Mouse (Mus musculus) lung, embryonic 14.5 days (tissue): ENCODE results near the gene Wwox. TPM values are rescaled to one million over a fixed set of nuclear protein-coding genes. Genes with fewer than 3 reads are reported as not detected.
A peak's percentile ranks its signal among the peaks of the same experiment; 100 is the strongest.

Experiments used
- ATAC-seq: fragments of 200-750 bp; cut with Nextera tagmentation; 2 replicates; pipeline ENCODE4 v1.8.0; 2017; ENCODE audit warnings: mild to moderate bottlenecking, moderate TSS enrichment, moderate library complexity; ENCODE audit not compliant: insufficient read depth
- DNase-seq: peaks from one replicate; pipeline ENCODE4 v3.0.0-alpha.2; 2015
- H3K27ac ChIP-seq: fragments of 300-500 bp; sonication (generic); 2 replicates; pipeline ENCODE4 v1.5.1; 2014; ENCODE audit warnings: low read depth, mild to moderate bottlenecking, moderate library complexity
- H3K27me3 ChIP-seq: fragments of 300-500 bp; sonication (generic); 2 replicates; pipeline ENCODE4 v1.6.1; 2014; ENCODE audit warnings: low read length, control low read depth; ENCODE audit not compliant: insufficient read depth
- H3K36me3 ChIP-seq: fragments of 300-500 bp; sonication (generic); 2 replicates; pipeline ENCODE4 v1.6.1; 2014; ENCODE audit warnings: control low read depth; ENCODE audit not compliant: insufficient read depth
- H3K4me1 ChIP-seq: fragments of 300-500 bp; sonication (generic); 2 replicates; pipeline ENCODE4 v1.6.1; 2014; ENCODE audit warnings: antibody characterized with exemption, control low read depth; ENCODE audit not compliant: insufficient read depth
- H3K4me2 ChIP-seq: fragments of 300-500 bp; sonication (generic); 2 replicates; pipeline ENCODE4 v1.6.1; 2014; ENCODE audit warnings: mild to moderate bottlenecking
- H3K4me3 ChIP-seq: fragments of 300-500 bp; sonication (generic); 2 replicates; pipeline ENCODE4 v1.5.1; 2014; ENCODE audit warnings: low read depth, low read length
- H3K9ac ChIP-seq: fragments of 300-500 bp; sonication (generic); 2 replicates; pipeline ENCODE4 v1.6.1; 2014
- H3K9me3 ChIP-seq: fragments of 300-500 bp; sonication (generic); 2 replicates; pipeline ENCODE4 v1.6.1; 2016; ENCODE audit warnings: low read depth, low read length, control low read depth
- CTCF ChIP-seq: IDR thresholded peaks from 2 replicates; pipeline ENCODE4 v1.5.1; 2016; ENCODE audit warnings: antibody characterized with exemption, low read depth
- WGBS: fragments of 180-500 bp; shearing (Covaris S2); extraction: QIAGEN DNeasy Blood & Tissue Kit; methylation state at CpG from one replicate; pipeline ENCODE4 v1.1.7; 2014; 5-methylcytosine and 5-hydroxymethylcytosine counted together
- polyA plus RNA-seq: library from polyadenylated mRNA; unstranded; fragments of >200 nt; fragmentation: Nextera tagmentation; extraction: Ambion mirVana; gene quantifications from 2 replicates; pipeline ENCODE4 v1.2.1, GENCODE M21; 2014

The Wwox gene
- polyA plus RNA-seq, 1 experiment from 2014 or later, result 16.1 TPM

- WGBS, result 90% methylated on average over 17 of the region's 17 CpGs
- no peak for TF ChIP-seq CTCF
- ATAC-seq (no peak), DNase-seq (no peak)
- no peak overlapping the region for H3K4me2 ChIP-seq
- H3K27ac ChIP-seq, result no peak overlapping the region
- H3K4me3 ChIP-seq, result no peak overlapping the region
- no peaks in the 10 kb centered on the region for H3K9me3 ChIP-seq
- no peaks in the 10 kb centered on the region for H3K27me3 ChIP-seq
- H3K9ac ChIP-seq, result no peak overlapping the region
- no peaks in the 10 kb centered on the region for H3K36me3 ChIP-seq
- no peaks in the 10 kb centered on the region for H3K4me1 ChIP-seq
Observed at GRCm38 (mm10) chr8:115257417-115257816, 818.0 kb downstream of the Wwox start.

GRCm38 (mm10) chr8:115259806-115260205 is 820.4 kb downstream of the Wwox start:
- WGBS, result 61% methylated on average over 12 of the region's 12 CpGs
- H3K4me1 ChIP-seq, result no peaks in the 10 kb centered on the region
- no peaks in the 10 kb centered on the region for H3K9me3 ChIP-seq
- no peak for ATAC-seq
- H3K9ac ChIP-seq, result no peak overlapping the region
- no peak for TF ChIP-seq CTCF
- H3K27me3 ChIP-seq, result no peaks in the 10 kb centered on the region
- H3K4me3 ChIP-seq, result no peak overlapping the region
- H3K4me2 ChIP-seq, result no peak overlapping the region
- DNase-seq, result no peak
- no peaks in the 10 kb centered on the region for H3K36me3 ChIP-seq
- no peak overlapping the region for H3K27ac ChIP-seq

GRCm38 (mm10) chr8:115267196-115267595 is 827.7 kb downstream of the Wwox start:
- H3K4me2 ChIP-seq, result no peak overlapping the region
- H3K9me3 ChIP-seq, result no peaks in the 10 kb centered on the region
- no peak overlapping the region for H3K4me3 ChIP-seq
- WGBS, result 60% methylated on average over 11 of the region's 11 CpGs
- ATAC-seq (no peak), DNase-seq (no peak)
- no peaks in the 10 kb centered on the region for H3K36me3 ChIP-seq
- no peaks in the 10 kb centered on the region for H3K27me3 ChIP-seq
- no peaks in the 10 kb centered on the region for H3K4me1 ChIP-seq
- no peak overlapping the region for H3K27ac ChIP-seq
- no peak overlapping the region for H3K9ac ChIP-seq
- TF ChIP-seq CTCF, result no peak

GRCm38 (mm10) chr8:115269601-115270000 is 830.1 kb downstream of the Wwox start:
- H3K27me3 ChIP-seq, result no peaks in the 10 kb centered on the region
- DNase-seq (no peak), ATAC-seq (no peak)
- no peak for TF ChIP-seq CTCF
- WGBS, result 47% methylated on average over 4 of the region's 4 CpGs
- no peak overlapping the region for H3K4me2 ChIP-seq
- H3K4me1 ChIP-seq, result no peaks in the 10 kb centered on the region
- no peak overlapping the region for H3K9ac ChIP-seq
- H3K9me3 ChIP-seq, result no peaks in the 10 kb centered on the region
- H3K4me3 ChIP-seq, result no peak overlapping the region
- H3K27ac ChIP-seq, result no peak overlapping the region
- no peaks in the 10 kb centered on the region for H3K36me3 ChIP-seq

GRCm38 (mm10) chr8:115273976-115274375 is 834.5 kb downstream of the Wwox start:
- whole genome bisulfite sequencing, result 75% methylated on average over 6 of the region's 6 CpGs

GRCm38 (mm10) chr8:115276281-115276680 is 836.8 kb downstream of the Wwox start:
- no peak overlapping the region for H3K9ac ChIP-seq
- WGBS, result 66% methylated on average over 2 of the region's 2 CpGs

More at GRCm38 (mm10) chr8:115273976-115274375, 834.5 kb downstream of the Wwox start:
- Histone ChIP-seq H3K4me2 (no peak overlapping the region), H3K4me3 (no peak overlapping the region), H3K36me3 (no peaks in the 10 kb centered on the region), H3K27me3 (no peaks in the 10 kb centered on the region), H3K9ac (no peak overlapping the region), H3K4me1 (no peaks in the 10 kb centered on the region), H3K27ac (no peak overlapping the region), H3K9me3 (no peaks in the 10 kb centered on the region)
- TF ChIP-seq CTCF, result no peak
- ATAC-seq, result no peak
- peak; percentile 24 for DNase-seq

GRCm38 (mm10) chr8:115278291-115278690 is 838.8 kb downstream of the Wwox start:
- Histone ChIP-seq H3K4me1 (no peaks in the 10 kb centered on the region), H3K9ac (no peak overlapping the region), H3K4me2 (no peak overlapping the region), H3K27me3 (no peaks in the 10 kb centered on the region), H3K27ac (no peak overlapping the region), H3K9me3 (peaks cover 5% of the 10 kb centered on the region; the same call in 1 of the 2 replicates), H3K4me3 (no peak overlapping the region), H3K36me3 (no peaks in the 10 kb centered on the region)
- DNase-seq, result no peak
- 89% methylated on average over 5 of the region's 5 CpGs for WGBS
- TF ChIP-seq CTCF, result no peak
- ATAC-seq, result no peak

More at GRCm38 (mm10) chr8:115276281-115276680, 836.8 kb downstream of the Wwox start:
- H3K27ac ChIP-seq, result no peak overlapping the region
- H3K36me3 ChIP-seq, result no peaks in the 10 kb centered on the region
- TF ChIP-seq CTCF, result no peak
- no peak overlapping the region for H3K4me2 ChIP-seq
- ATAC-seq (no peak), DNase-seq (no peak)
- 0 out of 2 replicates have a peak, but pooled peaks cover under 1% of the 10 kb centered on the region for H3K9me3 ChIP-seq
- no peaks in the 10 kb centered on the region for H3K4me1 ChIP-seq
- no peaks in the 10 kb centered on the region for H3K27me3 ChIP-seq
- no peak overlapping the region for H3K4me3 ChIP-seq

- H3K4me2 ChIP-seq, result no peak overlapping the region
- ATAC-seq (no peak), DNase-seq (no peak)
- no peaks in the 10 kb centered on the region for H3K9me3 ChIP-seq
- no peak overlapping the region for H3K4me3 ChIP-seq
- no peaks in the 10 kb centered on the region for H3K36me3 ChIP-seq
- no peak overlapping the region for H3K27ac ChIP-seq
- no peak overlapping the region for H3K9ac ChIP-seq
- 11% methylated on average over 8 of the region's 8 CpGs for WGBS
- no peak for TF ChIP-seq CTCF
- H3K4me1 ChIP-seq, result no peaks in the 10 kb centered on the region
- H3K27me3 ChIP-seq, result no peaks in the 10 kb centered on the region
Observed at GRCm38 (mm10) chr8:115290224-115290623, 850.8 kb downstream of the Wwox start.
